Mouse (Mus musculus): ENCODE results near the gene Il5ra.

GRCm38 (mm10) chr6:106663780-106664651 is 84.8 kb downstream of the Il5ra start:
- TF ChIP-seq ZC3H11A (IDR thresholded peaks at IDR 0.05; ENCODE audit: borderline replicate concordance, low read depth, low read length) (peak; percentile 51; the same call in 1 of the 2 replicates), HCFC1 (IDR thresholded peaks at IDR 0.05; ENCODE audit: borderline replicate concordance, insufficient read depth, low read length) (no peak), MAFK (IDR thresholded peaks at IDR 0.05; ENCODE audit: insufficient read depth, low read depth, low read length) (no peak), ZNF384 (IDR thresholded peaks at IDR 0.05; ENCODE audit: low read depth, low read length) (no peak), CHD2 (IDR thresholded peaks at IDR 0.05; ENCODE audit: low read depth, low read length) (no peak)
